Mouse (Mus musculus): Measurements from ENCODE around the gene Nlgn1. TPM values are rescaled to one million over a fixed set of nuclear protein-coding genes. Genes with fewer than 3 reads are reported as not detected.

Gene Nlgn1
- polyA plus RNA-seq, 1 experiment from 2014 or later: 34.4 TPM

DNA sequence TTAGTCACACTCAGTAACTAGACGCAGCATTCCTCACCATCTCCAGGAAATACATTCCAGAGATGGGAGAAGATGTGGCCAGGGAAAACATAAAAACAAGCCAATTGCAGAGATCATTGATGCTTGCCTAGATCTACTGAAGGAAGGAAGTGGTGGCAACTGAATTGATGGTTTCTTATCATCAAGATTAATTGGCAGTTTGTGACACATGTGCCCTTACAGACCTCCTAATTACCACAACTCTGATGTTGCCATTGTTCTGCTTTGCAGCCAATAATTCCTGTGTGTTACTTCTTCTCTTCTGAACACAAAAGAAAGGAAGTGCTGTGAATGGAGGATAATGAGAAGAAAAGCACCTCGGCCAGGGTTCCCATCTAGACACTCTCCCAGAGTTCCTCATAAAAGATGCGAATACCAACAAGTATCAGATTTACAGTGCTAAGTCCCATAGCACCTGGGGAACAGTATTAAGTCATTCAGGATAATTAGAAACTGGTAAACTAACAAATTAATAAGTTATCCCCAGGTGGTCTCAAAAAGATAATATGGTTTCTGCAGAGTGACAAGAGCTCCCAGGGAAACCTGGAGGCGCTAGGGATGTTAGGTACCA lies 104.0 kb downstream of the Nlgn1 start:
- H3K27me3 ChIP-seq (ENCODE audit: control insufficient read depth, insufficient read depth, low read depth, low read length): no peaks in the 10 kb centered on the region
- no peak for ATAC-seq
- no peak overlapping the region for H3K9ac ChIP-seq (ENCODE audit: low read depth, low read length)
- no peak overlapping the region for H3K4me3 ChIP-seq (ENCODE audit: low read depth, low read length)
- no peak overlapping the region for H3K27ac ChIP-seq (ENCODE audit: low read length)
- H3K4me2 ChIP-seq (ENCODE audit: low read length): no peak overlapping the region
- H3K9me3 ChIP-seq (replicated peaks; ENCODE audit: control insufficient read depth, low read length, poor library complexity, severe bottlenecking): no peaks in the 10 kb centered on the region
- no peaks in the 10 kb centered on the region for H3K36me3 ChIP-seq (ENCODE audit: control insufficient read depth, insufficient read depth, low read length)
- H3K4me1 ChIP-seq (ENCODE audit: control insufficient read depth, insufficient read depth, low read length): no peaks in the 10 kb centered on the region
- 55% methylated on average over 4 of the region's 4 CpGs for WGBS

GRCm38 (mm10) chr3:26223500-26223899 lies 108.8 kb downstream of the Nlgn1 start:
- no peak overlapping the region for H3K4me2 ChIP-seq (ENCODE audit: low read length)
- H3K36me3 ChIP-seq (ENCODE audit: control insufficient read depth, insufficient read depth, low read length): no peaks in the 10 kb centered on the region
- H3K4me1 ChIP-seq (ENCODE audit: control insufficient read depth, insufficient read depth, low read length): no peaks in the 10 kb centered on the region
- ATAC-seq: no peak
- H3K27me3 ChIP-seq (ENCODE audit: control insufficient read depth, insufficient read depth, low read depth, low read length): no peaks in the 10 kb centered on the region
- H3K4me3 ChIP-seq (ENCODE audit: low read depth, low read length): no peak overlapping the region
- no peaks in the 10 kb centered on the region; the same call in 1 of the 2 replicates for H3K9me3 ChIP-seq (replicated peaks; ENCODE audit: control insufficient read depth, low read length, poor library complexity, severe bottlenecking)
- no peak overlapping the region for H3K27ac ChIP-seq (ENCODE audit: low read length)
- WGBS: 86% methylated on average over 3 of the region's 3 CpGs
- no peak overlapping the region for H3K9ac ChIP-seq (ENCODE audit: low read depth, low read length)

GRCm38 (mm10) chr3:26216231-26216630 lies 116.0 kb downstream of the Nlgn1 start:
- Histone ChIP-seq H3K4me1 (ENCODE audit: control insufficient read depth, insufficient read depth, low read length) (no peaks in the 10 kb centered on the region), H3K27ac (ENCODE audit: low read length) (no peak overlapping the region), H3K9ac (ENCODE audit: low read depth, low read length) (no peak overlapping the region), H3K4me3 (ENCODE audit: low read depth, low read length) (no peak overlapping the region), H3K36me3 (ENCODE audit: control insufficient read depth, insufficient read depth, low read length) (no peaks in the 10 kb centered on the region), H3K27me3 (ENCODE audit: control insufficient read depth, insufficient read depth, low read depth, low read length) (no peaks in the 10 kb centered on the region), H3K4me2 (ENCODE audit: low read length) (no peak overlapping the region), H3K9me3 (replicated peaks; ENCODE audit: control insufficient read depth, low read length, poor library complexity, severe bottlenecking) (no peaks in the 10 kb centered on the region; the same call in 1 of the 2 replicates)
- no peak for ATAC-seq
- 64% methylated on average over 5 of the region's 5 CpGs for WGBS

- no peak overlapping the region for H3K9ac ChIP-seq (ENCODE audit: low read depth, low read length)
- H3K4me2 ChIP-seq (ENCODE audit: low read length): no peak overlapping the region
- no peaks in the 10 kb centered on the region for H3K27me3 ChIP-seq (ENCODE audit: control insufficient read depth, insufficient read depth, low read depth, low read length)
- WGBS: 93% methylated on average over 3 of the region's 3 CpGs
- ATAC-seq: no peak
- H3K4me3 ChIP-seq (ENCODE audit: low read depth, low read length): no peak overlapping the region
- no peaks in the 10 kb centered on the region for H3K36me3 ChIP-seq (ENCODE audit: control insufficient read depth, insufficient read depth, low read length)
- no peaks in the 10 kb centered on the region for H3K4me1 ChIP-seq (ENCODE audit: control insufficient read depth, insufficient read depth, low read length)
- no peak overlapping the region for H3K27ac ChIP-seq (ENCODE audit: low read length)
- no peaks in the 10 kb centered on the region for H3K9me3 ChIP-seq (replicated peaks; ENCODE audit: control insufficient read depth, low read length, poor library complexity, severe bottlenecking)
Observed at GRCm38 (mm10) chr3:26202702-26203101, 129.6 kb downstream of the Nlgn1 start.

DNA sequence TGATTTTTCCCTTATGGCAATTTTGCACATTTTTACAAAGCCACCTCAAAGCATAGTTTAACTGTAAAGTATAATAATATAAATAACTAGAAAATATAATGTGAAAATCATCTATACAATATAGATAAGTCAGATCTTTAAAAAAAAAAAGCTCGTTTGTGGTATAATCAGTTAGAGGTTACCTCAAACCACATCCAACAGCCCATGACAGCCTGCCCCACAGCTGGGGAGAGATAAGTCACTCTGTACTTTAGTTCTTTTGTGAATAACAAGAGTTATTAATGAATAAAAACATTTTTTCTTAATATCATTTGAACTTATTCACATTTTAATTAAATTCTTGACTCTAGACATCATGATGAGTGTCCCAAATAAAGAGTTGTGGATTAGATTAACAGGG lies 130.8 kb downstream of the Nlgn1 start:
- H3K4me3 ChIP-seq (ENCODE audit: low read depth, low read length): no peak overlapping the region
- no peak overlapping the region for H3K27ac ChIP-seq (ENCODE audit: low read length)
- ATAC-seq: no peak
- no peaks in the 10 kb centered on the region for H3K4me1 ChIP-seq (ENCODE audit: control insufficient read depth, insufficient read depth, low read length)
- H3K36me3 ChIP-seq (ENCODE audit: control insufficient read depth, insufficient read depth, low read length): no peaks in the 10 kb centered on the region
- WGBS: 53% methylated on average over 1 of the region's 1 CpGs
- H3K9me3 ChIP-seq (replicated peaks; ENCODE audit: control insufficient read depth, low read length, poor library complexity, severe bottlenecking): no peaks in the 10 kb centered on the region
- no peak overlapping the region for H3K9ac ChIP-seq (ENCODE audit: low read depth, low read length)
- no peak overlapping the region for H3K4me2 ChIP-seq (ENCODE audit: low read length)
- no peaks in the 10 kb centered on the region for H3K27me3 ChIP-seq (ENCODE audit: control insufficient read depth, insufficient read depth, low read depth, low read length)

- Histone ChIP-seq H3K4me2 (ENCODE audit: low read length) (no peak overlapping the region), H3K4me3 (ENCODE audit: low read depth, low read length) (no peak overlapping the region), H3K9ac (ENCODE audit: low read depth, low read length) (no peak overlapping the region), H3K4me1 (ENCODE audit: control insufficient read depth, insufficient read depth, low read length) (no peaks in the 10 kb centered on the region), H3K27ac (ENCODE audit: low read length) (no peak overlapping the region), H3K36me3 (ENCODE audit: control insufficient read depth, insufficient read depth, low read length) (no peaks in the 10 kb centered on the region), H3K9me3 (replicated peaks; ENCODE audit: control insufficient read depth, low read length, poor library complexity, severe bottlenecking) (no peaks in the 10 kb centered on the region), H3K27me3 (ENCODE audit: control insufficient read depth, insufficient read depth, low read depth, low read length) (no peaks in the 10 kb centered on the region)
- ATAC-seq: no peak
- WGBS: 81% methylated on average over 2 of the region's 2 CpGs
Observed at GRCm38 (mm10) chr3:26194970-26195369, 137.3 kb downstream of the Nlgn1 start.

- H3K9me3 ChIP-seq (replicated peaks; ENCODE audit: control insufficient read depth, low read length, poor library complexity, severe bottlenecking): no peaks in the 10 kb centered on the region
- no peak overlapping the region for H3K27ac ChIP-seq (ENCODE audit: low read length)
- H3K4me3 ChIP-seq (ENCODE audit: low read depth, low read length): no peak overlapping the region
- no peak overlapping the region for H3K4me2 ChIP-seq (ENCODE audit: low read length)
- no peaks in the 10 kb centered on the region for H3K4me1 ChIP-seq (ENCODE audit: control insufficient read depth, insufficient read depth, low read length)
- no peaks in the 10 kb centered on the region for H3K27me3 ChIP-seq (ENCODE audit: control insufficient read depth, insufficient read depth, low read depth, low read length)
- no peaks in the 10 kb centered on the region for H3K36me3 ChIP-seq (ENCODE audit: control insufficient read depth, insufficient read depth, low read length)
- no peak overlapping the region for H3K9ac ChIP-seq (ENCODE audit: low read depth, low read length)
- 90% methylated on average over 3 of the region's 3 CpGs for WGBS
- no peak for ATAC-seq
Observed at GRCm38 (mm10) chr3:26181013-26181412, 151.2 kb downstream of the Nlgn1 start.

GRCm38 (mm10) chr3:26175371-26175770 lies 156.9 kb downstream of the Nlgn1 start:
- no peak for ATAC-seq
- Histone ChIP-seq H3K27ac (ENCODE audit: low read length) (no peak overlapping the region), H3K4me2 (ENCODE audit: low read length) (no peak overlapping the region), H3K4me1 (ENCODE audit: control insufficient read depth, insufficient read depth, low read length) (no peaks in the 10 kb centered on the region), H3K9me3 (replicated peaks; ENCODE audit: control insufficient read depth, low read length, poor library complexity, severe bottlenecking) (no peaks in the 10 kb centered on the region), H3K27me3 (ENCODE audit: control insufficient read depth, insufficient read depth, low read depth, low read length) (no peaks in the 10 kb centered on the region), H3K9ac (ENCODE audit: low read depth, low read length) (no peak overlapping the region), H3K36me3 (ENCODE audit: control insufficient read depth, insufficient read depth, low read length) (no peaks in the 10 kb centered on the region), H3K4me3 (ENCODE audit: low read depth, low read length) (no peak overlapping the region)
- WGBS: 76% methylated on average over 4 of the region's 4 CpGs

DNA sequence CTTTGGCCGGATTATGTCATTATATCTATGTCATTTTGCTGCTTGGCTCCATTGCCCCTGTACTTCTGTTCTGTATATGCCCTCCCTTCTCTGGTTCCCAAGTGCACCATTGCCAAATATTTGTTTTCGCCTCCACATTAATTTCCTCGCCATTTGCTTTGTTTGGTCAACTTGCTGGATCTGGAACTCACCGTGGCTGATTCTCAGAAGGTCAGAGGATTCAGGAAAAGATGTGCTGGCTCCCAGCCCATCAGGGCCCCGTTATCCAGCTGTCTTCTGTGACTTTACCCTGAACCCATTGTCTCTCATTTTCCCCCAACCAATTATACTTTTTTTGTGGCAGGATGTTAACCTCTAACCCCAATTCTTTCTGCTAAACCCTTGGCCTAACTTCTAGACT lies 158.0 kb downstream of the Nlgn1 start:
- no peaks in the 10 kb centered on the region for H3K27me3 ChIP-seq (ENCODE audit: control insufficient read depth, insufficient read depth, low read depth, low read length)
- no peak for ATAC-seq

More for the DNA sequence above, 158.0 kb downstream of the Nlgn1 start:
- H3K9ac ChIP-seq (ENCODE audit: low read depth, low read length): no peak overlapping the region
- no peaks in the 10 kb centered on the region for H3K4me1 ChIP-seq (ENCODE audit: control insufficient read depth, insufficient read depth, low read length)
- H3K9me3 ChIP-seq (replicated peaks; ENCODE audit: control insufficient read depth, low read length, poor library complexity, severe bottlenecking): no peaks in the 10 kb centered on the region
- no peak overlapping the region for H3K27ac ChIP-seq (ENCODE audit: low read length)
- no peak overlapping the region for H3K4me3 ChIP-seq (ENCODE audit: low read depth, low read length)
- WGBS: 62% methylated on average over 5 of the region's 5 CpGs
- H3K36me3 ChIP-seq (ENCODE audit: control insufficient read depth, insufficient read depth, low read length): no peaks in the 10 kb centered on the region
- no peak overlapping the region for H3K4me2 ChIP-seq (ENCODE audit: low read length)
